Mouse (Mus musculus): ENCODE data around the gene En2.

The En2 gene

GRCm38 (mm10) chr5:28159891-28160470 is 5.5 kb upstream of the En2 start:
- DNase-seq (ENCODE audit: low read depth, low spot score): no peak

- DNase-seq (ENCODE audit: low read depth, low spot score): no peak
Measured at GRCm38 (mm10) chr5:28161383-28161937, 4.0 kb upstream of the En2 start.

GRCm38 (mm10) chr5:28161938-28162402 is 3.5 kb upstream of the En2 start:
- DNase-seq (ENCODE audit: low read depth, low spot score): no peak

- DNase-seq (ENCODE audit: low read depth, low spot score): no peak
Measured at GRCm38 (mm10) chr5:28163926-28164325, 1.6 kb upstream of the En2 start.

GRCm38 (mm10) chr5:28166256-28167231 is 1.1 kb downstream of the En2 start:
- no peak for DNase-seq (ENCODE audit: low read depth, low spot score)

- no peak for DNase-seq (ENCODE audit: low read depth, low spot score)
Measured at GRCm38 (mm10) chr5:28167611-28168252, 2.2 kb downstream of the En2 start.

GRCm38 (mm10) chr5:28168253-28169165 is 3.0 kb downstream of the En2 start:
- no peak for DNase-seq (ENCODE audit: low read depth, low spot score)

GRCm38 (mm10) chr5:28169166-28169801 is 3.8 kb downstream of the En2 start:
- DNase-seq (ENCODE audit: low read depth, low spot score): no peak

GRCm38 (mm10) chr5:28170081-28170480 is 4.6 kb downstream of the En2 start:
- no peak for DNase-seq (ENCODE audit: low read depth, low spot score)

- no peak for DNase-seq (ENCODE audit: low read depth, low spot score)
Measured at GRCm38 (mm10) chr5:28170892-28171291, 5.4 kb downstream of the En2 start.

- DNase-seq (ENCODE audit: low read depth, low spot score): no peak
Measured at GRCm38 (mm10) chr5:28171667-28172066, 6.2 kb downstream of the En2 start.

GRCm38 (mm10) chr5:28172261-28172920 is 6.9 kb downstream of the En2 start:
- DNase-seq (ENCODE audit: low read depth, low spot score): no peak

GRCm38 (mm10) chr5:28172921-28173670 is 7.6 kb downstream of the En2 start:
- no peak for DNase-seq (ENCODE audit: low read depth, low spot score)

- DNase-seq (ENCODE audit: low read depth, low spot score): no peak
Measured at GRCm38 (mm10) chr5:28173674-28174073, 8.2 kb downstream of the En2 start.

- DNase-seq (ENCODE audit: low read depth, low spot score): no peak
Measured at GRCm38 (mm10) chr5:28174086-28174485, 8.6 kb downstream of the En2 start.

- DNase-seq (ENCODE audit: low read depth, low spot score): no peak
Measured at GRCm38 (mm10) chr5:28174876-28175569, 9.5 kb downstream of the En2 start.

GRCm38 (mm10) chr5:28175570-28175919 is 10.1 kb downstream of the En2 start:
- no peak for DNase-seq (ENCODE audit: low read depth, low spot score)

GRCm38 (mm10) chr5:28176023-28176422 is 10.5 kb downstream of the En2 start:
- no peak for DNase-seq (ENCODE audit: low read depth, low spot score)

- DNase-seq (ENCODE audit: low read depth, low spot score): no peak
Measured at GRCm38 (mm10) chr5:28176585-28176984, 11.1 kb downstream of the En2 start.

Data from retina, adult 2 months (tissue).